ENCODE assay signal across 8 mouse cellular contexts in the genomic region with DNA sequence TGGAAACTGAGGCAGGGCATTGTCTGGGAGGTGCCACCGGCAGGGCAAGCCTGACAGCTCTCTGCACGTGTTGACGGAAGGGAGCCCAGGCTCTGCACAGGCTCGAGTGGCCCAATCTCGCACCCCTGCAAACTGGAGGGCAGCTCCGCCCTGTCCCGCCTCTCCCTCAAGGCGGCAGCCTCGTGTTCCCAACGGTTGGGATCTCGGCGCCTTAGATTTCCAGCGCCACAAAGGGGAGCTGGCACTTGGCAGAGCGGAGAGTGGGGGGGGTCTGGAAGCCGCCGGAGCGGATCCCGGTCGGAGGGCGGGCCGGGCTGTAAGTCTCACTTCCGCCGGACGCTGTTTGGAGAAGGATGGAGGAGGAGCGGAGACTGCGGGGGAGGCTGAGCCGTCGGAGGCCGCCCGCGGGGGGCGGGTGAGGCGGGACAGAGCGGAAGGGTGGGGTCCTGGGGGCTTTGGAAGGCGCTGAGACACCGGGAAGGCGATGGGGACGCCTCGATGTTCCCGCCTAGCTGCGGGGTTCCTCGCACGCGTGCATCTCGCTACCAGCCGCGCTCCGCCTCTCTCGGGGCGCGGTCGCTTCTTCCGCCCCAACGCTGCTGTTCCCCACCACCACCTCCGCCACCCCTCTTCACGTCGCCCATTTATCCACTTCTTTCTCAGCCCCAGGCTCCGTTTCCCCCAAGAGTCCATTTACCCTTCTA. TPM values are rescaled to one million over a fixed set of nuclear protein-coding genes. Genes with fewer than 3 reads are reported as not detected.
DNase-seq lines count a peak whose midpoint lies in the region; ATAC-seq and TF ChIP-seq lines count a peak whose summit lies in the region.

Gene Faap20 (plus strand): TSS at position 155 of the 704 bp plus-strand sequence.

- ATAC-seq in activated CD4-positive, CD25-positive, alpha-beta regulatory T cell, adult 4 months, result peak; percentile 84
- ATAC-seq in hindbrain, postnatal 0 days, result peak; percentile 93
- peak; percentile 80 for ATAC-seq in megakaryocyte, adult 5-6 weeks (ENCODE audit: poor library complexity, severe bottlenecking)

- no peak for TF ChIP-seq CTCF in cortical plate, adult 2 months (IDR thresholded peaks at IDR 0.05; ENCODE audit: extremely low read depth, insufficient read depth, low read length)
- TF ChIP-seq CTCF in hindbrain, postnatal 0 days (IDR thresholded peaks at IDR 0.05; ENCODE audit: low read depth), result no peak
- TF ChIP-seq CTCF in left cerebral cortex, adult 2 months (IDR thresholded peaks at IDR 0.05), result no peak

- TF ChIP-seq POLR2A in cortical plate, adult 2 months (IDR thresholded peaks at IDR 0.05; ENCODE audit: extremely low read depth, insufficient read depth, low read length), result peak; percentile 46; the same call in 1 of the 2 replicates

- peak within 1 kb of the TSS; percentile 93 for H3K4me2 ChIP-seq in hindbrain, postnatal 0 days (ENCODE audit: low read depth, low read length)

- no peaks in the 10 kb centered on the region for H3K36me3 ChIP-seq in hindbrain, postnatal 0 days (ENCODE audit: insufficient read depth, low read length)

- H3K4me3 ChIP-seq in cortical plate, adult 2 months (ENCODE audit: insufficient read depth, low read length), result peak within 1 kb of the TSS; percentile 58
- H3K4me3 ChIP-seq in hindbrain, postnatal 0 days (ENCODE audit: low read length), result peak within 1 kb of the TSS; percentile 55
- H3K4me3 ChIP-seq in left cerebral cortex, adult 2 months, result peak within 1 kb of the TSS; percentile 75

- H3K4me1 ChIP-seq in cortical plate, adult 2 months (ENCODE audit: control insufficient read depth, insufficient read depth, low read length), result peaks cover 13% of the 10 kb centered on the region
- H3K4me1 ChIP-seq in hindbrain, postnatal 0 days (ENCODE audit: insufficient read depth, low read length), result 0 out of 2 replicates have a peak, but pooled peaks cover 6% of the 10 kb centered on the region

- DNase-seq in gastrocnemius, adult 8-10 months (ENCODE audit: low spot score in 2 of 2), result peak; percentile 63 to 76
- peak; percentile 94 for DNase-seq in hindbrain, postnatal 0 days (ENCODE audit: low spot score)
- DNase-seq in left cerebral cortex, adult 2 months (ENCODE audit: extremely low spot score in 1 of 2, low spot score in 2 of 2), result peak; percentile 80 to 85
- DNase-seq in right cerebral cortex, adult 2 months (ENCODE audit: low spot score in 2 of 2), result peak; percentile 80 to 81
- peak; percentile 92 for DNase-seq in urinary bladder, postnatal 14 days (ENCODE audit: low spot score)

- H3K27ac ChIP-seq in cortical plate, adult 2 months (ENCODE audit: insufficient read depth, low read length), result peak within 1 kb of the TSS; percentile 79
- peak within 1 kb of the TSS; percentile 97 for H3K27ac ChIP-seq in hindbrain, postnatal 0 days
- peak within 1 kb of the TSS; percentile 97 for H3K27ac ChIP-seq in left cerebral cortex, adult 2 months

- WGBS in hindbrain, postnatal 0 days, result under 1% methylated on average over 36 of the region's 58 CpGs

- H3K9ac ChIP-seq in hindbrain, postnatal 0 days (replicated peaks; ENCODE audit: low read length), result peak within 1 kb of the TSS; percentile 77

- intact Hi-C loops in left cerebral cortex, adult 2 months (cut with DNase I), result loop anchor here (1.0 to 2.0 kb wide), 3 partner anchors 27 to 154 kb away; partner anchors contain the start of gene Ski

- no peaks in the 10 kb centered on the region for H3K27me3 ChIP-seq in hindbrain, postnatal 0 days (ENCODE audit: insufficient read depth, low read length)

- H3K9me3 ChIP-seq in hindbrain, postnatal 0 days (ENCODE audit: low read length), result no peaks in the 10 kb centered on the region

RNA-seq across cellular contexts. Expression of gene Faap20, which starts in this region (rescaled TPM):
- polyA plus RNA-seq in activated CD4-positive, CD25-positive, alpha-beta regulatory T cell, adult 4 months (2017; shearing (Covaris generic)), result 10 to 100 TPM; 45.1 to 54.9 TPM
- polyA plus RNA-seq in cortical plate, adult 2 months (2012; rRNA removed), result 36.5 and 37.5 TPM in 2 replicates
- total RNA-seq in gastrocnemius, adult 8-10 months (2022), result 1 to 10 TPM; 3.6 to 6.8 (median 5.0) TPM
- 51.2 and 61.4 TPM in 2 replicates for total RNA-seq in hindbrain, postnatal 0 days (2014; rRNA removed)
- 60.8 and 62.5 TPM in 2 replicates for polyA plus RNA-seq in hindbrain, postnatal 0 days (2015; fragmentation: Nextera tagmentation; extraction: Ambion mirVana)
- 10 to 100 TPM; 25.9 to 28.8 TPM for total RNA-seq in left cerebral cortex, adult 2 months (2021)
- total RNA-seq in megakaryocyte, adult 5-6 weeks (2015), result 32.6 and 34.2 TPM in 2 replicates
- total RNA-seq in megakaryocyte, adult 5-6 weeks (2017), result 11.7 and 18.3 TPM in 2 replicates

Comparison
In these comparisons a context has a peak if more than half of its experiments do, and no peak if none do; other contexts are left out.
1. Peak in every context shown above with its lines: DNase-seq, ATAC-seq, H3K4me3 ChIP-seq and H3K27ac ChIP-seq.